Mouse (Mus musculus) embryonic facial prominence, embryonic 11.5 days (tissue): ENCODE results near the gene She. TPM values are rescaled to one million over a fixed set of nuclear protein-coding genes. Genes with fewer than 3 reads are reported as not detected.

ENCODE experiments used
- ATAC-seq: fragments of 200-750 bp; cut with Nextera tagmentation; replicated peaks from 2 replicates; pipeline ENCODE4 v1.8.0; 2017; ENCODE audit warnings: low read depth; ENCODE audit not compliant: insufficient number of reproducible peaks, low FRiP score, low TSS enrichment
- DNase-seq: peaks from one replicate; pipeline ENCODE4 v3.0.0-alpha.2; 2015; ENCODE audit warnings: low spot score
- H3K27ac ChIP-seq: fragments of 300-500 bp; sonication (generic); replicated peaks from 2 replicates; pipeline ENCODE4 v1.5.1; 2014; ENCODE audit warnings: mild to moderate bottlenecking, low read depth, low read length, control low read depth
- H3K27me3 ChIP-seq: fragments of 300-500 bp; sonication (generic); 2 replicates; pipeline ENCODE4 v1.6.1; 2014; ENCODE audit warnings: mild to moderate bottlenecking, low read length, moderate library complexity, mixed read lengths; ENCODE audit not compliant: control insufficient read depth, insufficient read depth
- H3K36me3 ChIP-seq: fragments of 300-500 bp; sonication (generic); replicated peaks from 2 replicates; pipeline ENCODE4 v1.6.1; 2014; ENCODE audit warnings: low read depth, mild to moderate bottlenecking, low read length, moderate library complexity, mixed read lengths; ENCODE audit not compliant: control insufficient read depth, insufficient read depth
- H3K4me1 ChIP-seq: fragments of 300-500 bp; sonication (generic); 2 replicates; pipeline ENCODE4 v1.6.1; 2014; ENCODE audit warnings: low read length, mixed read lengths; ENCODE audit not compliant: control insufficient read depth, insufficient read depth
- H3K4me2 ChIP-seq: fragments of 300-500 bp; sonication (generic); 2 replicates; pipeline ENCODE4 v1.6.1; 2014; ENCODE audit warnings: low read depth, mild to moderate bottlenecking, control low read depth, low read length, moderate library complexity
- H3K4me3 ChIP-seq: fragments of 300-500 bp; sonication (generic); 2 replicates; pipeline ENCODE4 v1.5.1; 2014; ENCODE audit warnings: low read depth, low read length, control low read depth
- H3K9ac ChIP-seq: fragments of 300-500 bp; sonication (generic); replicated peaks from 2 replicates; pipeline ENCODE4 v1.6.1; 2014; ENCODE audit warnings: mild to moderate bottlenecking, control low read depth, low read length
- H3K9me3 ChIP-seq: fragments of 300-500 bp; sonication (generic); replicated peaks from 2 replicates; pipeline ENCODE4 v1.6.1; 2016; ENCODE audit warnings: mild to moderate bottlenecking, low read length, inconsistent platforms, mixed read lengths; ENCODE audit not compliant: control insufficient read depth
- WGBS: fragments of 180-500 bp; shearing (Covaris S2); extraction: QIAGEN DNeasy Blood & Tissue Kit; methylation state at CpG from one replicate; pipeline ENCODE4 v1.1.7; 2014; 5-methylcytosine and 5-hydroxymethylcytosine counted together
- polyA plus RNA-seq: library from polyadenylated mRNA; unstranded; fragments of >200 nt; fragmentation: Nextera tagmentation; extraction: Ambion mirVana; gene quantifications from 2 replicates; pipeline ENCODE4 v1.2.1, GENCODE M21; 2014

Gene She
- polyA plus RNA-seq, 1 experiment from 2014 or later = 2.7 TPM

DNA sequence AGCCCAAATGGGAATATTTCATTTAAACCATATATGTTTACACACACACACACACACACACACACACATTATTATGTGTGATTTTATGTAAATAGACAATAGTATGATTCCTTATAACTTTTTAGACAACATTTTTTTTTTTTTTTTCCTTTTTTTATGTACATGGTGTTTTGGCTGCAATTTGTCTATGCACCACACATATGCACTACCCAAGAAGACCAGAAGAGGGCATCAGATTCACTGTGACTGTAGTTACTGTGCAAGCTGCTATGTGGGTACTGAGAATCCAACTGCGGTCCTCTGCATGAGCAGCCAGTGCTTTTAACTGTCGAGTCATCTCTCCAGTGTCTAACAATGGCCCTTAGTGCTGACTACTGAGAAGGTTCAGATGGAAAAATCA is 24.4 kb upstream of the She start:
- Histone ChIP-seq H3K9me3 (no peaks in the 10 kb centered on the region), H3K9ac (no peak overlapping the region), H3K4me1 (no peaks in the 10 kb centered on the region), H3K4me3 (no peak overlapping the region), H3K27ac (no peak overlapping the region), H3K4me2 (no peak overlapping the region), H3K27me3 (no peaks in the 10 kb centered on the region), H3K36me3 (no peaks in the 10 kb centered on the region)
- 95% methylated on average over 2 of the region's 2 CpGs for WGBS
- no peak for DNase-seq
- ATAC-seq = no peak

- 94% methylated on average over 3 of the region's 3 CpGs for WGBS
- Histone ChIP-seq H3K4me2 (no peak overlapping the region), H3K27me3 (no peaks in the 10 kb centered on the region), H3K4me1 (no peaks in the 10 kb centered on the region), H3K9ac (no peak overlapping the region), H3K27ac (no peak overlapping the region), H3K36me3 (no peaks in the 10 kb centered on the region), H3K4me3 (no peak overlapping the region), H3K9me3 (no peaks in the 10 kb centered on the region)
- ATAC-seq (no peak), DNase-seq (no peak)
Measured at GRCm38 (mm10) chr3:89807171-89807570, 24.0 kb upstream of the She start.

DNA sequence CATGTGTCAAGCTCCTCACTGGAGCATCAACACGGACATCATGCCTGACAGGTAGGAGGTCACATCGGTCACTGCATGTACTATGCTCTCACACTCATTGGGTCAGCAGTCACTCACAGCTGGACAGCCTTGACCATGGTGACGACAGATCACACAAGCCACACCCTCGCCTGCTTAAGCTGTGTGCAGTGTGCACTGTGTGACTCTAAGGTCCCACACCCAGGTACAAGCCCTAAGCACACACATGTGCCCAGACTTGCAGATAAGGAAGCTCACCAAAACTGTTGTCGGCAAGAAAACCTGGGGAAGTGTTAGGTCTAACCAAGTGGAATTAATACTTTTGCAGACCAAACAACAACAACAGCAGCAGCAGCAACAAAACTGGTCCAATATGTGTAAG is 23.3 kb upstream of the She start:
- no peak overlapping the region for H3K27ac ChIP-seq

GRCm38 (mm10) chr3:89808638-89809037 is 22.5 kb upstream of the She start:
- no peak for DNase-seq
- H3K4me1 ChIP-seq = no peaks in the 10 kb centered on the region
- H3K27me3 ChIP-seq = no peaks in the 10 kb centered on the region
- H3K4me2 ChIP-seq = no peak overlapping the region
- H3K27ac ChIP-seq = no peak overlapping the region
- 52% methylated on average over 9 of the region's 9 CpGs for WGBS
- no peak overlapping the region for H3K9ac ChIP-seq
- H3K4me3 ChIP-seq = no peak overlapping the region
- H3K36me3 ChIP-seq = no peaks in the 10 kb centered on the region
- H3K9me3 ChIP-seq = no peaks in the 10 kb centered on the region
- no peak for ATAC-seq

More for the DNA sequence above, 23.3 kb upstream of the She start:
- H3K9ac ChIP-seq = no peak overlapping the region
- DNase-seq = no peak
- no peaks in the 10 kb centered on the region for H3K27me3 ChIP-seq
- H3K4me3 ChIP-seq = no peak overlapping the region
- 73% methylated on average over 5 of the region's 5 CpGs for WGBS
- H3K4me2 ChIP-seq = no peak overlapping the region
- no peaks in the 10 kb centered on the region for H3K36me3 ChIP-seq
- no peaks in the 10 kb centered on the region for H3K4me1 ChIP-seq
- H3K9me3 ChIP-seq = no peaks in the 10 kb centered on the region
- ATAC-seq = no peak

DNA sequence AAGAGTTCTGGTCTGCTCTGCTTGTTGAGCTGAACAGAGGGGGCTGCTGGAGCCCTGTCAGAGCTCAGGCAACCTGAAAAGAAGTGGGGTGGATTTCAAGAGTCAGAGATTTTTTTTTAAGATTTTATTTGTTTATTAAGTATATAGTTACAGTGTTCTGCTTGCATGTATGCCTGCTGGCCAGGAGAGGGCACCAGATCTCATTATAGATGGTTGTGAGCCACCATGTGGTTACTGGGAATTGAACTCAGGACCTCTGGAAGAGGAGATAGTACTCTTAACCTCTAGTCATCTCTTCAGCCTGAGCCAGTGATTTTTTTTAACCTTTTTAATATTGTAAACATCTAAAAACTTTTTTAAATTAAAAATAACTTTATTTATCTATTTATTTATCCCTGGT is 20.3 kb upstream of the She start:
- Histone ChIP-seq H3K9me3 (no peaks in the 10 kb centered on the region), H3K27ac (no peak overlapping the region), H3K36me3 (no peaks in the 10 kb centered on the region), H3K4me1 (no peaks in the 10 kb centered on the region), H3K9ac (no peak overlapping the region), H3K4me3 (no peak overlapping the region), H3K4me2 (no peak overlapping the region), H3K27me3 (no peaks in the 10 kb centered on the region)
- DNase-seq (no peak), ATAC-seq (no peak)

GRCm38 (mm10) chr3:89812166-89812565 is 19.0 kb upstream of the She start:
- no peak for ATAC-seq
- H3K27me3 ChIP-seq = no peaks in the 10 kb centered on the region
- no peak overlapping the region for H3K9ac ChIP-seq
- DNase-seq = no peak
- H3K4me1 ChIP-seq = no peaks in the 10 kb centered on the region
- no peak overlapping the region for H3K27ac ChIP-seq
- H3K36me3 ChIP-seq = no peaks in the 10 kb centered on the region
- WGBS = 68% methylated on average over 3 of the region's 3 CpGs
- no peak overlapping the region for H3K4me3 ChIP-seq
- no peak overlapping the region for H3K4me2 ChIP-seq
- no peaks in the 10 kb centered on the region for H3K9me3 ChIP-seq

GRCm38 (mm10) chr3:89814051-89814450 is 17.1 kb upstream of the She start:
- DNase-seq (no peak), ATAC-seq (no peak)
- Histone ChIP-seq H3K9ac (no peak overlapping the region), H3K27ac (no peak overlapping the region), H3K4me1 (no peaks in the 10 kb centered on the region), H3K27me3 (no peaks in the 10 kb centered on the region), H3K36me3 (no peaks in the 10 kb centered on the region), H3K4me3 (no peak overlapping the region), H3K4me2 (no peak overlapping the region), H3K9me3 (no peaks in the 10 kb centered on the region)
- 74% methylated on average over 7 of the region's 7 CpGs for WGBS

DNA sequence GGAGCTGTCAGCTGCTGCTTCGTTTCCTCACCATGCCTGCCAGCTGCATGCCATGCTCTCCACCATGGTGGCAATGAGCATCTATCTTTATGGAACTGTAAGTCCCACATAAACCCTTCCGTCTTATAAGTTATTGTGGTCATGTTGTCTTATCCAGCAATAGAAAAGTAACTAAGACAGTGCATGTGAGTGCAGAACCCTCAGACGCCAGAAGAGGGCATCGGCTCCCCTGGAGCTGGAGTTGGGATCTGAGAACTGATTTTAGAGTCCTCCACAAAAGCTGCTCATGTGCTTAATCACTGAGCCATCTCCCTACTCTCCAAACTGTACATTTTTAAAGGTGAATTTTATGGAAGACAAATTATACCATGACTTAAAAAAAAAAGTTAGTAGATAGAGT is 14.1 kb upstream of the She start:
- 59% methylated on average over 4 of the region's 4 CpGs for WGBS
- Histone ChIP-seq H3K4me1 (no peaks in the 10 kb centered on the region), H3K9me3 (no peaks in the 10 kb centered on the region), H3K27ac (no peak overlapping the region), H3K27me3 (no peaks in the 10 kb centered on the region), H3K9ac (no peak overlapping the region), H3K36me3 (no peaks in the 10 kb centered on the region), H3K4me2 (no peak overlapping the region), H3K4me3 (no peak overlapping the region)
- peak; percentile 12 for DNase-seq
- ATAC-seq = no peak

DNA sequence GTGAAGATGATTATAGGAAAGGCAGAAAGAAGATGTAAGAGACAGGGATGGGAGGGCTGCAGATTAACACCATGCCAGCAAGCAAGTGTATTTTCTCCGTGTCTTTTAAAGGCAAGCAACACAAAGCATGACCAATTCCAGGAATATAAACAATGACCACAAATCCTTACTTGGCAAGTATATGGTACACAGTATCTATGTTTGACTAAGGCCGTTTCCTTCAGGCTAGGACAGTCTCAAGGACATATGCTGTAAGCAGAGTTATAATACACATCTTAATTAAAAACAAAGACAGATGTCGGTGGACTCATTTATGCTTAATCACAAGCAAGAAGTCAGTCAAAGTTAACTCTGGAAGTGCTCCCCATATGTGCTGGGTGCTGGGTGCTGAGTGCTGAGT is 12.6 kb upstream of the She start:
- 77% methylated on average over 3 of the region's 3 CpGs for WGBS
- H3K4me3 ChIP-seq = no peak overlapping the region
- no peak overlapping the region for H3K9ac ChIP-seq
- H3K4me1 ChIP-seq = no peaks in the 10 kb centered on the region
- DNase-seq = no peak
- no peaks in the 10 kb centered on the region for H3K36me3 ChIP-seq
- no peaks in the 10 kb centered on the region for H3K9me3 ChIP-seq
- H3K27ac ChIP-seq = no peak overlapping the region
- no peak overlapping the region for H3K4me2 ChIP-seq
- no peak for ATAC-seq
- no peaks in the 10 kb centered on the region for H3K27me3 ChIP-seq
